Mouse (Mus musculus) cerebellum, adult 18-20 months (tissue): Measurements from ENCODE around the gene Ap3d1.

Source experiments
- DNase-seq, 2 experiments: peaks; one replicate each; pipeline ENCODE4 v3.0.0; 2021

Ap3d1 gene

DNA sequence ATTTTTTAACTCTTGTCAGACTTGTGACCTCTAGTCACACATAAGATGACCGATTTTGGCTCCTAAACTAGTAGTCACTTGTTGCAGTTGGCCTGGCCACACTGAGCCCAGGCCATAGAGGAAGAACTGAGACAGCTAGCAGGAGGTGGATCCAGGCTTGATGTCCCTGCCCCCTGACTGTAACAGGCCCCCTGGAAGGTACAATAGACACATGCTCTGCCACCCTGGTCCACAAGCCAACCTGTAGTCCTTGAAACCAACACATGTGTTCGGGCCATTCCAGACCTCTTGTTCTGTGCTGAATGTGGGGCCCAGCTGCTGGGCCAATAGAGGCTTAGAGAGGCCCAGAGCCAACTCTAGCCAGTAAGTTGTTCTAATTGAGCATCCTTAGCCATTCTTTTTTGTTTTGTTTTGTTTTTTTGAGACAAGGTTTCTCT lies 61.8 kb downstream of the Ap3d1 start:
- no peak for DNase-seq

DNA sequence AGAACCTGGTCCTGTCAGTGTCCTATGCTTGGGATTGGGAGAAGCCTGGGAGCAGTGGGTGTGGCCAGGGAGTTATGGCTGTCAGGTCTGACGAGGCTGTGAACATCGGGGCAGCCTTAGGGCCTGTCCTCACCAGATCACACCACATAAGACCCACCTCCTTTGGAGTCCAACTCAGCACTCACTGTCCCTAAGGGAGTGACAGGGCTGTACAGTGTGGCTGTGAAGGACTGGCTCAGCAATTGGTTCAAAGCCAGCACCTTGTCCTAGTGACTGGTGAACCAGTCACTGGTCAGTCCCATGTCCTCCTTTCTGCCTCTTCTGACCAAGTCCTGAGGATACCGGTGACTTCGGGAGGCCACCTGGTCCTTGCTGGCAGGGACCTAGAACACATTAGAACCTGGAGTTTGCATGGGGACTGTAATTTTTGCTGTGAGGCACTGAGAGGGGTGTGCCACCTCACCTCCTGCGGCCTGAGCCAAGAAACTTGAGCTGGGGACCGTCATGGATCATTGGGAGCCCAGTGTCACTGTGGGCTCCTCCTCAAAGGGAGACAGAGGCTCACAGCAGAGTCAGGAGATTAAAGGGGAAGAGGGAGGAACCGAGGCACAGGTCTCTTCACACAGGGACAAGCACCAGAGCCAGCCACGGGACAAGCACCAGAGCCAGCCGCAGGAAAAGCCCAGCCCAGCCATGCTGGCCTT lies 62.4 kb downstream of the Ap3d1 start:
- DNase-seq, result no peak

DNA sequence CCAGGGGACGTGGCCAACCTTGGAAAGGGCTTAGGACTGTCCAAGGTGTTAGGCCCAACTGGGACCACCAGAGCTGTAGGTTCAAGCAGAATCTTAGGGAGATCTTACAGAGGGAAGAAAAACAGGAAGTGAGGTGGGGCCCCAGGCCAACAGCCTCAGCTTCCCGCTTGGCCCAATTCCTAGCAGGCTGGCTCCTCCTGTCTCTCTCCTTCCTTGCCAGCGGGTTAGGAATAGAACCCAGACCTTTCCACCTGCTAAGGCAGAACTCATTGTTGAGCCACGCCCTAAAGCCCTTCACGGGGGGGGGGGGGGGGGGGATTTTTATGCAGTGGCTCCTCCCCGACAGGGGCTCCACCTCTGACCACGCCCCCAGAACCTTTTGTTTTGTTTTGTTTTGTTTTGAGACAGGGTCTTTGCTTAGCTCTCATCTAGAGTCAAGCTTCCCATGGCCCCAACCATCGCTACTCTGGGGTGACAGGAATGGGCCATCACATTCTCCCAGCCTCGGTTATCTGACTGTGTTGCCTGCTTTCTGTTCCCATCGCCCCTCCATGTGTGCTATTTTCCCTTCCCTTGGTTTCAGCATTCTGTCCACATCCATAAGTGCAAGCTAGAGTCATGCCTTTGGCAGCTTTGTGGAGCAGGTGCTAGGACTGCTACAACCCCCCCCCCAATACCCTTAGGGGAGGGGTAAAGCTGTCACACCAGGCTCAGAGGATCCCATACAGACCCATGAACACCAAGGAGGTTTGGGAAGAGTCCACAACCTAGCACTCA lies 63.3 kb downstream of the Ap3d1 start:
- DNase-seq, result no peak

DNA sequence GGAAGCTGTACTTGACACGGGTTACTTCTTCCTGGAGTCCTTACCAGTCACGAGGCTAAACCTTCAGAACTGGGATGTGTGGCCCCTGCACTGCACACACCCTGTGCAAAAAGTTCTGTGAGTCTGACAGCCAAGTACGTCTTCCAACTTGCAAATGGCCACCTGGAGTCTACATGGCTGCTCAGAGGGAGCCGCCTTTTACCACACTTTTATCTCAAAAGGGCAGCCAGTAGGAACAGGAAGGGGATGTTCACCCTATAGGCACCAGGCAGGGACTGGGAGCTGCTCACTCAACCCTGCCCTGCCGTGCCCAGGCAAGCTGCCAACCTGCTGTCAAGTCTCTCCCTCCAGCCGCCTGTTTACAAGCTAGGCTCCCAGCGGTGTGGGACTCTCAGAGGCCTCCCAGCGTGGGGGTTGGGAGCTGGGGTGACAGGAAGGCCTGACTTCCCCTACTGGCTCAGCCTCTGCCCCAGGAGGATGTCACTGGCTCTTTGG lies 64.1 kb downstream of the Ap3d1 start, which contains the start of gene Mknk2:
TSS of gene Mknk2 (minus strand) at position 171 of the 495 bp plus-strand sequence.
- peak; percentile 87 to 90 for DNase-seq

DNA sequence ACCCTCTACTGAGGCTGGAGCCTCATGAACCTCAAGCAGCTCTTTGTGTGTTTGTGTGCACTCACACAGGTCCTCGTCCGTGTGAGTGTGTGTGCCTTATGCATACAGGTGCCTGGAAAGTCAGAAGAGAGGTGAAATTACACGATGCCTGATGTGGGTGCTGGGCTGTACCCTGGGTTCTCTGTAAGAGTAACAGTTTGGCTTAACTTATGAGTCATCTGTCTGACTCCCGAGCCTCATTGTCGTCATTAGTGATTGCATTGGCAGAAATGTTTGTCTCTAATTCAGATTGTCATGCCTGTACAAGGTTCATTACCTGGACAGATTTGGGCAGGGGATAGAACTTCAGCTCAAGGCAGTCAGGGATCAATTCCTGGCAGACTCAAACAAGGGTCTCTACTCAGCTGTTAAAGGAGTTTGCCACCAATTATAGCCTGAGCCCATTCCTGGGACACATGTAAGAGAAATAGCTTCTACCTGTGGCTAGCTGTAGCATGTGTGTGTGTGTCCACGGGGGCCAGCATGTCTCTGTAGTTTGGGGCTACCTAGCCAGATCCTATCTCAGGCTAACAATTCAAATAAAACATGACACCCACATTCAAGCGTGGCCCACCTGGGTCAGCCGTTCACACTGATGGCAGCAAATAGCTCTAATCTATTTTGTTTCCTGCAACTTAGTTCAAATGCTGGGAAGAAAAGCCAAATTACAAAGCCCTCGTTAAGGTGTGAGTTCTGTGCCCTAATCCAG lies 64.8 kb downstream of the Ap3d1 start:
- DNase-seq, result no peak

DNA sequence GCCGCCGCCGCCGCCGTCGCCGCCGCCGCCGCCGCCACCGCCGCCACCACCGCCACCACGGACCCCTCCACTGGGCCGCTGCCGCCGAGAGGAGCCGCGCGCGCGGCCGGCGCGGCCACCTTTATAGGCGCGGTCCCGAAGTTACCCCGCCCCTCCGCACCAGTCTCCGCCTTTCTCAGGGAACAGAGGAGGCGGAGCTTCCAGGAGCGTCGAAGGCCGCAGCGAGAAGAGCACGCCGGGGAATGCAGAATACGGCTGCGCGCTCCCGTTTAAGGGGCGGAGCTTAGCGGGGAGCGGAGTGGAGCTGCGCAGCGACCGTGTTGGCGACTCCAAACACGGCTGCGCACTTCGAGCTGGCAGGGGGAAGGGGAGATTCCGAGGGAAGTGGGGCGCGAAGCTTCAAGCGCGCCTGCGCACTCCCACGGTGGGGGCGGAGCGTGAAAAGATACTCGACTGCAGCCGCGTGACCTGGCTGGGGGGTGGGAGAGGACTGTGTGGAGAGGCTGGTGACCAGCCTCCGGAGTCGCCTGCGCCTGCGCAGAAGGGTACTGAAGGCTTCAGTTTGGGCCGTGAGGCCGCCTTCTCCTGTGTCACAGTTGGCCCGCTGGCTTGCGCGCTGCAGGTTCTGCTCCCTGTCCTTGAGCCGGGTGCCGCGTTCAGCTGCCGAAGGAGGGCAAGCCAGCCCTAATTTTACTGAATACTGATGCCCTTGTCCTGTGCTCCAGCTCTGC lies 65.7 kb downstream of the Ap3d1 start:
- DNase-seq, result peak; percentile 99 to 100

DNA sequence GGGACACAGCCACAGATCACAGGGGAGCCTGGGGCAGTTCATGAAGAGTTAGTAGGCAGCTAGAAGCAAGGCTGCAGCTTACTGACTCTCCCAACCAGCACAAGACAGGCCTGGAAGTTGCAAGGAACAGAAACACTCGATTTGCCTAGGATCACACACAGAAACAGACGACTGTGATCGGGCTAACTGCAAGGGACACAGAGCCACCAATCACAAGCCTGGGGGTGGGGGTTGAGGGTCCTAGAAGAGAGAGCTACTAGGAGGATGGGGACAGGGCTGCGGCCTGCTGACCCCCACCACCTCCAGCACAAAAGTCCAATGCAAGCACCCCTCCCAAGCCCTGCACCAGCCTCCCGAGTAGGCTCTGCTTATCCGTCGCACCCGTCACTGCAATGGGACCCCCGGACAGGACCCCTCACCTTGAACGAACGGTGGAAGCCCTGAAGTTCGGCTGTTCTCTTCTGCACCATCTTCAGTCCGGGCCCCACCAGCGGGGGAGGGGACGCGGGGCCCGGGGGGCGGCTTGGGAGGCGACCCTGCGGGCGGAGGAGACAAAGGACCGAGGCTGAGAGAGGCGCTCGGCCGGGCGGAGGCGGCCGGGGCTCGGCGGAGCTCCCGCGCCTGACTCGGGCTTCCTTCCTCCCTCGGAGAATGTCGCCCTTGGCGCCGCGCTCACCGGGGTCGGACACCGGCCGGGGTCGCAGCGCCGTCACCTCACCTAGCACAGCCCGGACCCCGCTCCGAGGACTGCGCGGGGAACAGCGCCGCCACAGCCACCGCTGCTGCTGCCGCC lies 66.5 kb downstream of the Ap3d1 start:
- DNase-seq, result peak in 1 of 2 experiments; percentile 43

DNA sequence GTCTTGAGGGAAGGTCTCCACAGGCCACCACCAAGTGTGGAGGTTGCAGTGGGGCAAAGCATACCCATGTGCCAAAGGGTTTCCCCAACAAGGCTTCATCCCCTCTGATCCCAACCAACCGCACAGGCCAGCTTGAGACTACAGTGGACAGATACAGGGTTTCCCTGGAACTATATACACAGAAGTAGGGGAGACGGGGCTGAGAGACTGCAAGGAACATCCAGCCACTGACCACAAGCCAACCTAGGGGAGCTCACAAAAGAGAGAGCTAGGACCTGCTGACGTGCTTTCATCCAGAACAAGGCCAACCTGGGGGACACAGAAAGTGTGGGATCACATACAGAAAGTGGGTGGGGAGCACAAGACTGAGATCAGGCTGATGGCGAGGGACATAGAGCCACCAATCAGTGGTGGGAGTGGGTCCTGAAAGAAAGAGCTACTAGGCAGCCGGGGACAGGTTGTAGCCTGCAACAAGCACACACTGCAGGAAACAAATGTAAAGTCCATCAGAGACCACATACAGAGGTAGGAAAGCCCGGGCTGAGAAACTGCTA lies 67.1 kb downstream of the Ap3d1 start:
- DNase-seq, result no peak

DNA sequence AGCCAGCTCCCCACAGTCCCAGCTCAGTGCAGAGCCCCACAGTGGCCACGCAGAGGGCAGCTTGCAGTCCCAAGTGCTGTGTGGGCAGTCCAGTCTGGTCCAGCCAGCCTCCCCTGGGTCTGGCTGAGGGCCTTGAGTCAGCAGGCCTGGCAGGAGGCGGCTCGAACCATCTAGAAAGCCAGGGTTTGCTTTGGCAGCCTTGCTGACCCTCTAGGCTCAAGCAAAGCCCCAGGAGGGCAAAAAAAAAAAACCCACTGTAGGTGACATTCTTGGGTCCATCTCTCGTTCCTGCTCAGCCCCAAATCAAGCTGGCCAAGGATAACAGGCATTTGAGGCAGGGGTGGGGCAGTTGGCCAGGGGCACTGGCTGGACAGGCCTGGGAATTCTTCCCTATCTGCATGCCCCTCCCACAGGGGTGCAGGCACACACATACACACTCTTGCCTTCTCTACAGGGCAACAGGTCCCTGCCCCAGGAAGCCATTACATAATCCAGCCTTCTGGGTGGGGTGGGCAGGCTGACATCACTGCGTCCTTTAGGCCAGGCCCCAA lies 67.8 kb downstream of the Ap3d1 start:
- DNase-seq, result peak in 1 of 2 experiments; percentile 55

DNA sequence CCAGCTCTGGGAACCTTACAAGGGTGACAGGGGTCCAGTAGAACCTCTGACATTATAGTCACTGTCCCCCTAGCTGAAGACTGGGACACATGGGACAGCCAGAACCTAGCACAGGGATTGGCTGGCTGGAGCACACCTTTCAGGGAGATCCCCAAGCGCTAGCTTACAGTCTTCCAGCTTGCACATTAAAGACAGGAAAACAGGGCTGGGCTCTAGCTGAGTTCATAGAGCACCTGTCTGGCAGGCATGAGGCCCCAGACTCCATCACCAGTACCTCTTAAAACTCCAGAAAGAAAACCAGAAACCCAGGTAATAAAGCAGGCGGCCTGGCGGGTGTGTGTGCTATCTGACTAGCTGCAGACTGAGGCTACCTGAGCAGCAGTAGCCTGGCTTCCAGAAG lies 68.4 kb downstream of the Ap3d1 start:
- DNase-seq, result no peak

DNA sequence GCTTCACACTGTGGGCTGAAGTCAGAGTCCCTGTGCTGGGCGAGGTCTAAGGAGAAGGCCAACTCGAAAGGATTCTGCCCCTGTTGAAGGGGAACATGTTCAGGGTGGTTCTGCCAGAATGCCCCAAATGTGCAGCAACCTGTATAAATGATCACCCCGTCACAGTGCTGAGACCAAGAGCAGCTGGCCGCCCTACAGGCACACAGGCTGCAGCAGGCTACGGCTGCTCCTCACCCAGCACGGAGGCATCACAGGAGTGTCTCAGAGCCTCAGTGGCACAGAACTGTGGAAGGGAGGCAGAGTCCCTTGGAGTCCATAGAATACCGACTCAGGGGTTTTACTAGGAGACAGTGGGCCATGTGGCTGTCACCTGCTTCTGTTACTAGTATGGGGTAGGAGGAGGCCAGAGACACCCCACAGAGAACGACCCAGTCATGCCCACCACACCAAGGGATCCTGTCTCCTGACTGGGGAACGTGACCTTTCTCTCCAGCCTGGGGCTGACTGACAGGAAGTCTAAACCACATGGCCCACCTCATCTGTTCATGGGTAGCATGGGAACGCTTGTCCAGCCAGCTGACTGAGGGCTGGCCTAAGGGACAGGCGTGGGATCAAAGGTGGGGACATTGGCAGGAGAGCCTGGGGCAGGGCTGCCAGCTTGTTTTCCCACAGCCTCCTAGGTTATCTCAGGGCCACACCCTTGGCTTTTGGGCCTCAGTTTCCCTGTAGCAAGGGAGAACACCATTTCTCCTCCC lies 70.0 kb downstream of the Ap3d1 start:
- peak in 1 of 2 experiments; percentile 45 for DNase-seq

DNA sequence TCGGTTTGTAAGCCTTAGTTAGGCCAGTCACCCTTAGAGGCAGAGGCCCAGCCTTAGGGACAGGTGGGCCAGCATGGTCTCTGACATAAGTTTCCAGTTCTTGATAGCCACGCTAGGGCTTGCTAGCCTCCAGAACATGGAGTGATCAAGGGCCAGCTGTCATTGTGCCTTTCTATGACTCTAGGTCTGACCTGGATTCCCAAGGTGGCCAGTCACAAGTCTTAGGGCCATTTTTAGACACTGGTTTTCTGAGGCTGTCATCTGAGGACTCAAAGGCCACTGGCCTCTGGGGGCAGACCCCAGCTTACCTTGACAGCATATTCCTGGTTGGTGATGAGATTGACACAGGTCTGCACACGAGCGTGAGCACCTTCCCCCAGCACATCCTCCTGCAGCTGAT lies 70.8 kb downstream of the Ap3d1 start:
- no peak for DNase-seq

DNA sequence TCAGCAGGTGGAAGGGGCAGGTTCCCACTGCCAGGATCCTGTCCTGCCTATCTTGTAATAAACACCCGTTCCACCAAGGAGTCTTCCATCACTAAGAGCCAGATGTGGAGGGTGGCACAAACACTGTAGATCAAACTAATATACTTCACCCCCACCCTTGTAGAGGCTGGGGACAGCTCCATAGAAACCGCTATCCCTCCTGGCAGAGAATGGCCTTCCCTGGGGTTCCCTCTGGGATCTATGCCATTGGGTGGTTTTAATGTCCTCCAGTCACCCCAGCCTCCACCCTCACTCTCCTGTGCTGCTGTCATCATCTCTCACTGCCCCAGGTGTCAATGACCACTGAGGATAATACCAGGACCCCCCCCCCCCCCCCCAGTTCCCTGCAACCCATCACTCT lies 71.5 kb downstream of the Ap3d1 start:
- DNase-seq, result no peak

DNA sequence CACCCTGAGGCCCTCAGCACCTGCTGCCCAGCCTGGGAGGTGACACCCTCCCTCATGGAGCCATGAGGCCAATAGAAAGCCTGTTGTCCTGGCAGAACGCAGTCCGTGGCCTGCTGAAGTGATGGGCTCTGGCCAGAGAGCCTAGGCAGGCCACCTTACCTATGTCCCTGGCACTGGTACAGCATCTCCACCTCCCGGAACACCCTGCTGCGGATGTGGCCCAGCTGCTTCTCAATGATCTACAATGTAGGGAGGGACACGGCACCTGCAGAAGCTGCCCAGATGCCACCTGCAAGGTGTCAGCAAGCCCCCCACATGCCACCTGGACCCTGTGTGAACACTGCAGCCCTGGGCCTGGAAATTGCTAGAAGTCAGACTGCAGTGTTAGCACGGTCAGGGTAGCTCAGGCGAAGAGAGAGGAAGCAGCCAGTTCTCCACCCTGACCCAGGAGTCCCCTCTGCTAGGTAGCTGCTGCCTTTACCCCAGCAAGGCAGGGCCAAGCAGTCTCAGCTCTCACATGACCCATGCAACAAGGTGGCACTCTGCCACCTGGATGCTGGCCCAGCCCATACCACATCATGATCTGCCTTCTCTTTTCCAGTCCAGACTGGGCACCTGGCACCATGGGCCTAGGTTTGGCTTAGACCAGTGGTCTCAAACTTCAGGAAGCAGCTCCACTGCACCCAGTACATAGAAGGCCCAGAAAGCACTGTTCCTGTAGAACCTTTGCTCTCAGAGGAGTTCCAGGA lies 72.2 kb downstream of the Ap3d1 start:
- DNase-seq, result peak; percentile 71 to 80

DNA sequence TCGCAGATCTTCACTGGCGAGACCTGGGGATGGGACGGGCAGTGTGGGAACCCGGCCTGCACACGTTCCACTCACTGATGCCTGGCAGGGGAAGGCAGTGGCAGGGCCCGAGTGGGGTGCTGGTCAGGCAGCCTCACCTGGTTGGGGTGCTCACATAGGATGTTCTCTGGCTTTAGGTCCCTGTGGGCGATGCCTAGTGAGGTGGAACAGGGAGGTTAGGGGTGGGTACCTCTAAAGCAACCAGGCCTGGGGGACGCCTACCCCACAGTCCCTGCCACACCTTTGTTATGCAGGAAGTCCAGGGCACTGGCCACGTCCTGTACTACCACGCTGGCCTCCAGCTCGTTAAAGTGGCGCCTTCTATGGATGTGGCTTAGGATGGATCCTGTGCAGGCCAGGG lies 73.0 kb downstream of the Ap3d1 start:
- no peak for DNase-seq

DNA sequence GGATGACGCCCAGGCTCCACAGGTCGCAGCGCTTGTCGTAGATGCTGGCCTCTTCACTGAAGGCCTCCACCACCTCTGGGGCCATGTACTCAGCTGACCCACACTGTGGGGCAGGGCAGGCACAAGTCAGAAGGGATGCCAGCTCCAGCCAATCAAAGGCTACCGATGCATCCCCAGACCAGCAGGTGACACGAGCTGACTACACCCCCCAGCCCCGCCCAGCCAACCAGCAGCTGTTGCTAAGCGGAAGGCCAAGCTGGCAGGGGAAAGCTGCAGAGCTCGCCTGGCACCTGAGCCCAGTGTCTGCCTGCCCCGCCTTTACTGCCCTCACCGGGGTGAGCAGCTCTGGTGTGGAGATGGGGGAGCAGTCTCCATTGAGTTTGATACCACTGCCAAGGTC lies 73.5 kb downstream of the Ap3d1 start:
- peak; percentile 70 to 83 for DNase-seq

DNA sequence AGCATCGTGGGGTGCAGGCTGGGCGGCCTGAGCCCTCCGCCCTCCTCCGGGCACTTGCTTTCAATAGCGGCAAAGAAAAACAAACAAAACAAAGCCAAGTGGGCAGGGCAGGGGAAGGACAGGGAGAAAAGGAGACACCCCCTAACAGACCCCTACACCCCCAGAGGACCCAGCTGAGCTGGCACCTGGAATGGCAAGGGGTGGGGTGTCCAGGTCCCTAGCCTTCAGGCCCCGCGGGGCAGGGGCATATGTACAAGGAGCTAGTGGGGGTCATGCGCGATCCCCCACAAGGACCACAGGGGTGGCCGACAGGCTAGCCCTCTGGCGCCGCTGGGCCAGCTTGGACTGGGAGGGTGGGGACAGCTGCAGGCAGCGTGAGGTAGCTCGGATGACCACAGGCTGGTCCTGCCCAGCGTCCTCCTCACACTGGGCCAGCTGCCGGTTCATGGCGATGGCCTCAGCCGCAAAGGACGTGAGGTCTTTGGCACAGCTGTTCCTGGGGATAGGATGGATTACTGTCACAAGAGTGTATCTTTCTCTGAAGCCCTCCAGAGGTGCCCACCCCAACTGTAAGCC lies 75.1 kb downstream of the Ap3d1 start:
- DNase-seq, result no peak

DNA sequence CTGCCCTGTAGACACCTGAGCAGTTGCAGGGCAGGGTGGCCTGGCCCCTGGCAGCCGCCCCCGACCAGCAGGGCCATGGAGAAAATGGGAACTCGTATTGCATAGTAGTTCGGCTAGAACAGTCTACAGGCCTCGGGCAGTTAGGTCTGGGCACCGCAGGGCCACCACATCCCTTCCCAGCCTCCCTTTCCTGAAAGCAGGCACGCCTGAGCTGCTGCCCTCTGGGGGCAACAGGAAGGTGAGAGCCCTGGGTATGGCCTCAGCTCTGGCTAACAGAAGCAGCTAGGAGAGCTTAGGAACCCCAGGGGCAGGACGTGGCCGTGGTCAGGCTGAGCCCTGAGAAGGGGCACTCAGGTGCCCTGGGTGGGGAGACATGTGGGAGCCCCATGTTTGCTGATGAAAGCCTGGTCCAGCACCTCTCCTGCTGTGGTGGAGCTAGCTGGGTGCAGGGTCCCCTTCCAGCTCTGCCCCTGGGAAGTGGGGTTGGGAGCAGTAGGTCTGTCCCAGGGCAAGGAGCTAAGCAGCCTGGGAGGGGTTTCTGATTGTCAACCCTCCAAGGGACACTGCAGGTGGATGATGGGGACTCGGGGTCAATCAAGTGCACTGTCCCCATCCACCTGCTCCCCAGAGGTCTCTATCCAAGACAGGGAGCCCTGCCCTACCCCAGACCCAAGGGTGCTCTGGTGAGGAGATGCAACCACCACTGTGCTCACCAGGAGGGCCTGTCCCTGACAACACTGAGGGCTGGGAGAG lies 75.9 kb downstream of the Ap3d1 start:
- DNase-seq, result no peak
